Mouse (Mus musculus) forebrain, embryonic 16.5 days (tissue): Measurements from ENCODE around the gene Camkk1. TPM values are rescaled to one million over a fixed set of nuclear protein-coding genes. Genes with fewer than 3 reads are reported as not detected.
A peak's percentile ranks its signal among the peaks of the same experiment; 100 is the strongest.

Experiments
- ATAC-seq: fragments of 200-750 bp; cut with Nextera tagmentation; 2 replicates; pipeline ENCODE4 v1.8.0; 2017; ENCODE audit warnings: mild to moderate bottlenecking, moderate library complexity
- H3K27ac ChIP-seq: fragments of 300-500 bp; sonication (generic); 2 replicates; pipeline ENCODE4 v1.5.1; 2014; ENCODE audit warnings: low read length, control low read depth
- H3K27me3 ChIP-seq: fragments of 300-500 bp; sonication (generic); replicated peaks from 2 replicates; pipeline ENCODE4 v1.6.1; 2014; ENCODE audit warnings: low read length; ENCODE audit not compliant: control insufficient read depth, insufficient read depth
- H3K36me3 ChIP-seq: fragments of 300-500 bp; sonication (generic); 2 replicates; pipeline ENCODE4 v1.6.1; 2014; ENCODE audit not compliant: control insufficient read depth, insufficient read depth
- H3K4me1 ChIP-seq: fragments of 300-500 bp; sonication (generic); replicated peaks from 2 replicates; pipeline ENCODE4 v1.6.1; 2014; ENCODE audit warnings: low read length; ENCODE audit not compliant: control insufficient read depth, insufficient read depth
- H3K4me2 ChIP-seq: fragments of 300-500 bp; sonication (generic); 2 replicates; pipeline ENCODE4 v1.6.1; 2014; ENCODE audit warnings: mild to moderate bottlenecking, low read length, control low read depth
- H3K4me3 ChIP-seq: fragments of 300-500 bp; sonication (generic); replicated peaks from 2 replicates; pipeline ENCODE4 v1.5.1; 2014; ENCODE audit warnings: mild to moderate bottlenecking, low read length, control low read depth
- H3K9ac ChIP-seq: fragments of 300-500 bp; sonication (generic); replicated peaks from 2 replicates; pipeline ENCODE4 v1.6.1; 2014; ENCODE audit warnings: low read depth, low read length, control low read depth
- H3K9me3 ChIP-seq: fragments of 300-500 bp; sonication (generic); 2 replicates; pipeline ENCODE4 v1.6.1; 2016; ENCODE audit warnings: low read length; ENCODE audit not compliant: control insufficient read depth
- WGBS: fragments of 180-500 bp; shearing (Covaris S2); extraction: QIAGEN DNeasy Blood & Tissue Kit; methylation state at CpG from one replicate; pipeline ENCODE4 v1.1.7; 2014; 5-methylcytosine and 5-hydroxymethylcytosine counted together
- polyA plus RNA-seq: library from polyadenylated mRNA; unstranded; fragments of >200 nt; fragmentation: Nextera tagmentation; extraction: Ambion mirVana; gene quantifications from 2 replicates; pipeline ENCODE4 v1.2.1, GENCODE M21; 2015

Camkk1 gene
- polyA plus RNA-seq = 22.5 and 27.7 TPM in 2 replicates

- Histone ChIP-seq H3K9ac (peak within 1 kb of the TSS; percentile 64), H3K9me3 (no peaks in the 10 kb centered on the region), H3K27ac (peak within 1 kb of the TSS; percentile 36; the same call in 1 of the 2 replicates), H3K36me3 (no peaks in the 10 kb centered on the region), H3K4me2 (peak within 1 kb of the TSS; percentile 91), H3K27me3 (peaks cover 8% of the 10 kb centered on the region), H3K4me3 (peak within 1 kb of the TSS; percentile 63), H3K4me1 (peaks cover 19% of the 10 kb centered on the region)
- under 1% methylated on average over 50 of the region's 57 CpGs for WGBS
- peak; percentile 96 for ATAC-seq
Measured at GRCm38 (mm10) chr11:73018471-73019146, at the start of gene Camkk1. Gene Camkk1 (plus strand): TSS chr11:73019008.

DNA sequence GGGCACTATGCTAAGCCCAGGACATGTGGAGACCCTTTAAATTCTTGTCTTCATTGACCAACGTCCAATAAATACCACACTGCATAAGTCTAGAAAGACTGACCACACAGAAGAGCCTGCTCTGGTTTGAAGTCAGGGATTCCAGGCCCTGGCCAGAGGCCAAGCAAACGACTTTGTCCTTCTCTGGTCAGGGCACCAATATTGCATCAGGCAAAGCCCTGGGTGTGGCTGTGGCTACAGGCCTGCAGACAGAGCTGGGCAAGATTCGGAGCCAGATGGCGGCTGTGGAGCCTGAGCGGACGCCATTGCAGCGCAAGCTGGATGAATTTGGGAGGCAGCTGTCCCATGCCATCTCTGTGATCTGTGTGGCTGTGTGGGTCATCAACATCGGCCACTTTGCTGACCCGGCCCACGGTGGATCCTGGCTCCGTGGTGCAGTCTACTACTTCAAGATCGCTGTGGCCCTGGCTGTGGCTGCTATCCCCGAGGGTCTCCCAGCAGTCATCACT, 43.8 kb upstream of the Camkk1 start:
- H3K36me3 ChIP-seq = no peaks in the 10 kb centered on the region
- H3K9me3 ChIP-seq = no peaks in the 10 kb centered on the region
- H3K27ac ChIP-seq = no peak overlapping the region
- H3K4me2 ChIP-seq = no peak overlapping the region
- no peaks in the 10 kb centered on the region for H3K4me1 ChIP-seq
- ATAC-seq = no peak
- 84% methylated on average over 13 of the region's 13 CpGs for WGBS
- no peak overlapping the region for H3K9ac ChIP-seq
- H3K27me3 ChIP-seq = no peaks in the 10 kb centered on the region
- H3K4me3 ChIP-seq = no peak overlapping the region

GRCm38 (mm10) chr11:72982516-72982915, 36.3 kb upstream of the Camkk1 start:
- H3K36me3 ChIP-seq = no peaks in the 10 kb centered on the region
- no peak for ATAC-seq
- H3K4me3 ChIP-seq = no peak overlapping the region

DNA sequence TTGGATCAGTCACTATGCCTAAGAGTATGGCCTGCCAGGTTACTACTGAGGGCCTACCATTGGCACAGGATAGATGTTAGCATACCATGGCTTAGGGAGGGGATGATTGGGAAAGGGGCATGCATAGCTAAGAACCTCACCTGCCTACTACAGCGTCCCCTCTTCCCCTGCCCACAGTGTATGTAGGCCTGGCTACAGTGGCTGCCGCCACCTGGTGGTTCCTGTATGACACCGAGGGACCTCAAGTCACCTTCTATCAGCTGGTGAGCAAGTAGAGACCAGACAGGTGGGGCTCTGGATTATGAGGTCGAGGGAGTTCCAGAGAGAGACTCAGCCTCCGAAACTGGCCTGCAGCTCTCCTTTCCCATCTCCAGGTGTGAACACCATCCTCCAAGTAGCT, 35.5 kb upstream of the Camkk1 start:
- 43% methylated on average over 5 of the region's 5 CpGs for WGBS
- Histone ChIP-seq H3K36me3 (no peaks in the 10 kb centered on the region), H3K9me3 (no peaks in the 10 kb centered on the region), H3K27me3 (no peaks in the 10 kb centered on the region), H3K4me3 (no peak overlapping the region), H3K9ac (no peak overlapping the region), H3K4me1 (no peaks in the 10 kb centered on the region), H3K27ac (no peak overlapping the region), H3K4me2 (no peak overlapping the region)
- ATAC-seq = no peak

More at GRCm38 (mm10) chr11:72982516-72982915, 36.3 kb upstream of the Camkk1 start:
- Histone ChIP-seq H3K27me3 (no peaks in the 10 kb centered on the region), H3K4me1 (no peaks in the 10 kb centered on the region), H3K27ac (no peak overlapping the region), H3K9ac (no peak overlapping the region), H3K4me2 (no peak overlapping the region), H3K9me3 (no peaks in the 10 kb centered on the region)
- 87% methylated on average over 9 of the region's 9 CpGs for WGBS

DNA sequence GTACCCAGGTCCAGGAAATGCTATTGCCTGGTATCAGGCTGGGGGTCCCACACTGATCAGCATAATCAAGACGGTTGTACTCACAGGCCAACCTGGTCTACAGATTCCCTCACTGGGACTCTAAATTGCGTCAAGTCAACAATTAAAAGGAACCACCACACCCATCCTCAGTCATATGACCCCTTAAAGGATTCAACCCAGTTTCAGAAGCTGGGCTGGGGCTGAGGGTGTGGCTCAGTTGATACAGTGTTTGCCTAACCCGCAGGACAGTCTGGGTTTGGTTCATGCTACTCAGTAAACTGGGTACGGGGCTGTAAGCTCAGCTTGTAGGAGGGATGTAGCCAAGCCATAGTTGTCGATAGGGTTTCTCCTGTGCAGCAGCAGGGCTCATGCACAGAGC, 32.1 kb upstream of the Camkk1 start:
- ATAC-seq = no peak
- Histone ChIP-seq H3K36me3 (no peaks in the 10 kb centered on the region), H3K4me2 (no peak overlapping the region), H3K27me3 (no peaks in the 10 kb centered on the region), H3K9me3 (no peaks in the 10 kb centered on the region), H3K27ac (no peak overlapping the region), H3K4me1 (no peaks in the 10 kb centered on the region), H3K9ac (no peak overlapping the region), H3K4me3 (no peak overlapping the region)
- 76% methylated on average over 5 of the region's 5 CpGs for WGBS

- 83% methylated on average over 5 of the region's 5 CpGs for WGBS
- no peak overlapping the region for H3K4me3 ChIP-seq
- no peaks in the 10 kb centered on the region for H3K4me1 ChIP-seq
- H3K27ac ChIP-seq = no peak overlapping the region
- H3K4me2 ChIP-seq = no peak overlapping the region
- no peak for ATAC-seq
- no peaks in the 10 kb centered on the region for H3K27me3 ChIP-seq
- no peaks in the 10 kb centered on the region for H3K9me3 ChIP-seq
- H3K36me3 ChIP-seq = no peaks in the 10 kb centered on the region
- H3K9ac ChIP-seq = no peak overlapping the region
Measured at GRCm38 (mm10) chr11:72987234-72987633, 31.6 kb upstream of the Camkk1 start.

DNA sequence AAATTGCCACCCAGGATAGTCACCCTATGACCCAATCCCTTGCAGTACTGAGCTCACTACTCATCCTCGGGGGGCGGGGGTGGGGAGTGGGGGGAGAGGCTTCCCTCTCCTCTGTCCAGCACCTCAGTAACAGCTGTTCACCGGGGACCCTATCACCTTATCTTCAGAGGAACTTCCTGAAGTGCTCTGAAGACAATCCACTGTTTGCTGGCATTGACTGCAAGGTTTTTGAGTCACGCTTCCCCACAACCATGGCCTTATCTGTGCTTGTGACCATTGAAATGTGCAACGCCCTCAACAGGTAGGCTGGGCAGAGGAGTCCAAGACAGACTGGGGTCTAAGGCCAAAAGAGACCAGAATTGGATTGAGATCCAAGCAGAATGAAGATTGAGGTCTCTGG, 31.0 kb upstream of the Camkk1 start:
- Histone ChIP-seq H3K9ac (no peak overlapping the region), H3K4me3 (no peak overlapping the region), H3K4me2 (no peak overlapping the region), H3K27me3 (no peaks in the 10 kb centered on the region), H3K4me1 (no peaks in the 10 kb centered on the region), H3K9me3 (no peaks in the 10 kb centered on the region), H3K36me3 (no peaks in the 10 kb centered on the region), H3K27ac (no peak overlapping the region)
- no peak for ATAC-seq
- WGBS = 88% methylated on average over 5 of the region's 5 CpGs

DNA sequence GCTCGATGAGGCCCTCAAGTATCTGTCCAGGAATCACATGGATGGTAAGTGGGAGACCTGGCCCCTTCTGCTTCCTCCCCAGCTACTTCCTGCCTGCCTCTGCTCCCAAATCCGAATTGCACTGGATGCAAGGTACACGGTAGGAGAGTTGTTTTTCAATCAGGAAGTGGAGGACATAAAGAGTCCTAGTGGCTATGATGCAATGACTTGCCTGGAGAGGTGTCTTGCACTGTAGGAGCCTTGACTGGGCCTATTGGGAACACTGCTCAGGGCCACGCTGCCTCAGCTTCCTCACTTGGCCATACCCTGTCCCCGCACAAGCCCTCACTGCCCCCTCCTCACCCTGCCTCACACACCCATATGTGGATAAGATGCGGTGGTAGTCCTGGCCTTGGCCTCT, 29.8 kb upstream of the Camkk1 start:
- WGBS = 79% methylated on average over 6 of the region's 6 CpGs
- Histone ChIP-seq H3K27me3 (no peaks in the 10 kb centered on the region), H3K9me3 (no peaks in the 10 kb centered on the region), H3K4me2 (no peak overlapping the region), H3K4me1 (no peaks in the 10 kb centered on the region), H3K4me3 (no peak overlapping the region), H3K27ac (no peak overlapping the region), H3K36me3 (no peaks in the 10 kb centered on the region), H3K9ac (no peak overlapping the region)
- ATAC-seq = no peak

DNA sequence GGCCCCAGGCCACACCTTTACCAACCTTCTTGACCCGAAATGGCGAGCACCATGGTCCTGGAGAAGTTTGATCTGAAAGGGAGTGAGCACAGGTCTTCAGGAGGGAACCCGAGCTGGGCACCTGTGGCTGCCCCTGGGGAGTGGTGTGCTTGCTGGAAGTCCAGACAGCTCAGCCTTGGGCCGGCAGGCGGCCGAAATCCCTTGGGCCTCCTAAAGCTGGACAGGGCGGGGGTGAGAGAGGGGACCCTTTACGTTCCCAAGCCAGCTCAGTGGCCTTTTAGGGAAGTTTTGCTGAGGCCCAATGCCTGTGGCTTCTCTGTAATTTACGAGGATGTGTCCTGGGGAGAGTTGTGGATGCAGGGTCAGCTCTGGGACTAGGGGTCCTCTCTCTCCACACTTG, 28.1 kb upstream of the Camkk1 start:
- WGBS = 73% methylated on average over 9 of the region's 9 CpGs

More for the DNA sequence above, 28.1 kb upstream of the Camkk1 start:
- no peak for ATAC-seq
- no peak overlapping the region for H3K27ac ChIP-seq
- H3K9me3 ChIP-seq = no peaks in the 10 kb centered on the region
- H3K4me1 ChIP-seq = no peaks in the 10 kb centered on the region
- no peak overlapping the region for H3K4me2 ChIP-seq
- H3K9ac ChIP-seq = no peak overlapping the region
- H3K27me3 ChIP-seq = no peaks in the 10 kb centered on the region
- no peaks in the 10 kb centered on the region for H3K36me3 ChIP-seq
- H3K4me3 ChIP-seq = no peak overlapping the region
